Mouse (Mus musculus) adrenal gland, adult (tissue): ENCODE measurements at regions not wholly inside any gene's neighbourhood (a gene's known extent, or its start where the extent isn't known, plus 50 kb on each side); places are given as distances from the start of the nearest gene placed in this dataset.

Experiments
- DNase-seq, 2 experiments: peaks; one replicate each; pipeline ENCODE4 v3.0.0; 2022 to 2023; ENCODE audit warnings: low spot score in 1 of 2; ENCODE audit not compliant: inconsistent age in 2 of 2

- DNase-seq, result peak; percentile 66 to 87
Observed at GRCm38 (mm10) chr2:173930606-173931177, 145.4 kb upstream of the Stx16 start.

DNA sequence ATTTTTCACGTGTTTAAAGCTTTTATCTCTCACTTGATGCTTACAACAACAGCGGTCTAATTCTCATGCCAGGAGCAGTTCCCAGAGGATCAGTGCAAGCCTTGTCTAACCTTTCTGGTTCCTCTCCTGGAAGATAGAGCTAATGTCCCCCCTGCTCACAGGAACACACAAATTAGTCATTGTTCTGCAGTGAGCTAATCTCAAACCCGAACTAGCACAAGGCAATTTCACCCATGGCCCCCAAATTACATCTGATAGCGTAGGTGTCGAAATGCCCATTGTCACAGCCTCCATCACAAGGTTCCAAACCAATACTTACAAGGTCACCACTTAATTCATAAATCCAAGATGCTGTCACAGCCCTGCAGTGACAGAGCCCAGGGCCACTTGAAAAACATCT is 140.4 kb upstream of the Stx16 start:
- no peak for DNase-seq

DNA sequence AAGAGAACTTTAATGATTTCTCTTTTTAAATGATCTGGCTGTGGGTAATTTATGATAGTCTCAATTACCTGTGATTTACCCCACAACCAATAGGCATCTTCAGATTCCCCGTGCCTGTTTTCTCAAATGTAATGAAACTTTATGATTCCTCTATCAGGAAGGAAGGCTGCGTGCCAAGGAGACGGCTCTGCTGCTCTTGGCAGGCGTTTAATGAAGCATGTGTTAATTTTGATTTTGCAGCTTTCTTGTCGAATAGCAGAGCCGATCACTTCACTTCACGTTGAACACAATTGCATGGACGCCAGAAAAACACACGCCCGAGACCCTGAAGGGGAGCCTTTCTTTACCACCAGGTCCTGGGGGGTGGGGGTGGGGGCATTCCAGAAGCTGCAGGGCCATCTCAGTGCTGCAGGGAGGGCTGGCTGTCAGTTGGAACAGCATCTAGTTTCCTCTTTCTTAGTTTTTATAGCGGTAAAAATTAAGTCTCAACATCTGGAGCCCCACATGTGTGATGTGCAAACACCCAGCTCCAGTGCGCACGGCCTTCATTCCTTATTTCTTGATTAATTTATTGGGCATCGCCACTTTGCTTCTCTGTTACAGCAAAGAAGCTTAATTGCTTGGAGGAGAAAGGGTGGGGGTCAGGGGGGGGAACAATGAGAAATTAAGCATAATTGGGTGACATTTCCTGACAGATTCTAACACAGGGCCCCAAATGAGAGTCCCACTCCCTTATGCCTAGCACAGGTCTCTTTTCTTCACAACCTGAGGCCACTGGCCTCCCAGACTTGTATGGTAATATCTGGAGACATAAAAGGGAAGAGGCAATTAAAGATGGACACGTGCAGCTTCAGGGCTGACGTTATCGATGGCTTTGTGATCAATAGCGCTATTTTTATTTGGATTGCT is 138.3 kb upstream of the Stx16 start:
- no peak for DNase-seq

DNA sequence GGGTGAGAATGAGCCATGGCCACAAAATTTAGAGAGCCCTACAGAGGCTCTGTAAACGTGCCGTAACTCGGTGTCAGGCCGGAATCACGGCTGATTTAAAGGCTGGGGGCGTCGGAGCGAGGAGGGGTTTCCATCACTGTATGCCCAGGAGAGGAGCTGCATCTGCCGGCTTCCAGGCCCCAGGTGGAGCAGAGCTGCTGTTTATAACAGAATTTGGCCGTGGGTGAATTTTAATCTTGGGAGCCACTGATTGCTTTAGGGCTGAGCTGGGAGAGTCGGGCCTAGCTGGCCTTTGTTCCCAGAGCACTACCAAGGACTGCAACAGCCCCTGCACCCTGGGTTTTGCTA is 137.7 kb upstream of the Stx16 start:
- no peak for DNase-seq

DNA sequence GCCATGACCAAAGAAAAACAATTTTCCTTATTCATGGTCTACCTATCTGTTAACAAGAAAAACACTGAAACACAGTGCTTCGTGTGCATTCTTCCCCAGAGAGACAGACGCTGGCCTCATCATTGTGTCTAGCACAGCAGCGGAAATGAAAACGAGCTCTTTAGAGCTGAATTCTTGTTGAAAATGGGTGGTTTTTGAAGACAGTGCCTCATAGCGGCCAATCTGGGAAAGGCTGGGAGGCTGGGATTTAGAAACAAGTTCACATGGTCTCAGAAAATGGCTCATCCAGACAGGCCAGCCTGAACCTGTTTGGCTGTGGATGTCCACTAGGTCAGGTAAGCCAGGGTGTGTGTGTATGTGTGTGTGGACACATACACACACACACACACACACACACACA is 130.7 kb upstream of the Stx16 start:
- DNase-seq, result no peak

DNA sequence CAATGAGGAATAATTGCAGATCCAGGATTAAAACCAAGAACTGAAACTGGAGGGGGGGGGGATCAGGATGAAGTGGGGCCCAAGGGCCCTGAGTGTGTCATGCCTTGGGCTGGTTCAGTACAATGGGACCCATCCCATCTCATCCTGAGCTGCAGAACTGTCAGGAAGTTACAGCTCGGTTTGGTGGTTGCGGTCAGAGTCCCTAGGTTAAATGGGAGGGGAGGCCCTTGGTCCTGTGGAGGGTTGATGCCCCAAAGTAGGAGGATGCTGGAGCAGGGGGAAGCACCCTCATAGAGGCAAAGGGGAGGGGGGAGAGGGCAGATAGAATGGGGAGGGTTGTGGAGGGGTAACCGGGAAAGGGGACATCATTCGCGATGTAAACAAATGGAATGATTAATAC is 127.5 kb upstream of the Stx16 start:
- DNase-seq, result no peak

DNA sequence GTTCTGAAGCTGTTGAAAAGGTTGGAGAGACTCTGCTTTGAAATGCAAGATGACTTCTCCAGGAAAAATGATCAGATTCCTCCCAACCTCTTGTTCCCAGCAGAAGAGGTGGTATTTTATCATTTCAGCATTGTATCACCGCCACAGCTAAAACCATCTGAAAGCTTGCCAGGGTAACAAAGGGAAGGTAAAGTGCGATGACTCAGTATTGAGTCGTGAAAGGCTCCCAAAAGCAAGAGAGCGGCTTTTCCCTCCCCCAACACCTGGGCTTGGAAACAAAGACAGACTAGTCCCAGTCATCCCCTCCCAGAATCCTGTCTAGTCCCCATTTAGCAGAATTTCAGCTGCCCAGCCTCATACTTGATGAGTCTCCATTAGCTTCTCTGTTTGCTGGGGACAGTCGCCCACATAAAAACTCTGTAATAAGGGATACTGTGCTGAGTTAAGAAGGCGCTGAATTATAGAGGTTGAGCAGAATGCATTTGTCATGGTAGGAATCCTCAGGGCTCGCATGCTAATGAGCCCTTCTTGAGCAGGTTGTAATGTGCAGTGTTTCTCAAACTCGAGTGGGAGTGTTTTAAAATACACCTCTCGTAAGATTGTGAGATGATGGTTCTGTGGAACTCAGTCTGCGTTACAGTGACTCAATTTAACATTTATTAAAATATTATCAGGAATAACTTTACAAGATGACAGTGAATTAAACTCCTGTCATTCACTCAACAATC is 125.8 kb upstream of the Stx16 start:
- peak in 1 of 2 experiments; percentile 13 for DNase-seq

DNA sequence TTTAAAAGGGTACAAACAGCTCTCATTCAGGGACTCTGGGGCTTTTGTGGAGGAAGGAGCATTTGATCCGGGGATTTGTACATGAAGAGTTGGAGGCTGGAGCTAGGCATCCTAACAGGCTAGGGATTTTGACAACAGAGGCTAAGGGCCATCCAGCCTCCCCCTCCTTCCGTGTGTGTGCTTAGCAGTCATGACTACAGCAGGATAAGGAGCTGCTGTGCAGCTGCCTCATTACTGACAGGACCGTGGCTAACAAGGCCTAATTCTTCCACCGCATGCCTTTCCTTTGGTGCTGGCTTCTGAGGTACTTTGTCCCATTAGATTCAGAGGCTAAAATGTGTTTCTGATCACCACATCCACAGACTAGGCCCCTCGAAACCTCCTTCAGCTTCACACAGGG is 110.0 kb upstream of the Stx16 start:
- DNase-seq, result no peak

DNA sequence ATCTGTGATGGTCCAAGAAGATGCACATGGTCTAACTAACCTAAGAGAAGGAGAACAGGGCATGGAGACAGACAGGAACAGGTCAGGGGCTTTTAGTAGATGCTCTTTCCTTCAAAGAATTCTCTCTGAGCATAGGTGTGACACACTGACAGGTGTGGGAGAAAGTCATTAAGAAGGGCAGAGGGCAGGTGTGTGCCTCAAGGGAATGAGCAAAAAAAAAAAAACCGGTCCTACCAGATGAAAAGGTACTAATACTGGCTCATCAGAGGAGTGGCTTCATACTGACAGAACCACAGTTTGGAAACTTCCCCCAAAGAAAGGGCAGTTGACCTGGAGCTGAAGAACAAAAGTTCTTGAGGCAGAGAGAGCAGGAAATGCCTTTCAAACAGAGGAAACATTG is 105.3 kb upstream of the Stx16 start:
- no peak for DNase-seq

GRCm38 (mm10) chr2:173976314-173977053 is 99.6 kb upstream of the Stx16 start:
- no peak for DNase-seq

- DNase-seq, result no peak
Observed at GRCm38 (mm10) chr2:173977236-173978053, 98.7 kb upstream of the Stx16 start.

- DNase-seq, result no peak
Observed at GRCm38 (mm10) chr2:173978138-173978765, 97.9 kb upstream of the Stx16 start.

DNA sequence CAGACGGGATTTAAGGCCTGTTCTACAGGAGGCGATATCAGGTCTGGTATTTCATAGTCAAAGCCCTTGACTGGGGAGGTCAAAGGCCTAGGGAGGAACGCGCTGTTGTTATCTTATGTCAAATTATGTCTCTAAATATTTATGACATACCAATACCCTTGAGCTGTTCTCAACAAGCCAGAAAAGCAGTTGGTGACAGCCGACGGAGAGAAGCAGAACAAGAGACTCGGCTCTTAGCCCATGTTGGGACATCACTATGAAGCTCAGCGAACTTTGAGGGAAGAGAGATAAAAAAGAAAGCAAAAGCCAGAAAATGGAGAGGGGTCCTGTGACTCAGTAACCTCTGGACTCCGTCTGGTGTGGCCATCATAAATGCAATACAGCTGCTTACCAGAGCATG is 95.1 kb upstream of the Stx16 start:
- no peak for DNase-seq

GRCm38 (mm10) chr2:173987516-173987915 is 88.6 kb upstream of the Stx16 start:
- no peak for DNase-seq

- DNase-seq, result no peak
Observed at GRCm38 (mm10) chr2:173987921-173988320, 88.2 kb upstream of the Stx16 start.

GRCm38 (mm10) chr2:173988641-173989336 is 87.3 kb upstream of the Stx16 start:
- no peak for DNase-seq

DNA sequence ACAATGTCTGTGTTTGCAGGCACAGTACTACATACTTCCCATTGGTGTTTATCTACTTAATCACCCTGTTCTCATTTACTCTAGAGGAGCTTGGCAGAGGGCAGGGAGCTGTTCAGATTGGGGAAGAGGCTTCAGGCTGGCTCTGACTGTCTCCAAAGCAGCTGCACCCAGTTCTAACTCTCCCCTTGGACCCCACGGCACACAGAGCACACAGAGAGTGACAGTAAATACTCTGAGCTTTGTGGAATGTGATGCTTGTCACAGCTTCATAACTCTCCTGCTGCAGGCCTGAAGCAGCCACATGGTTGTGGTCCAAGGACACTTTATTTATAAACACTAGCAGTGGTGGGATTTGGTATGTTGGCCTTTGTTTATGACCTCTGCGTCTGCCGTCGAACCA is 85.4 kb upstream of the Stx16 start:
- no peak for DNase-seq

GRCm38 (mm10) chr2:173991447-173991846 is 84.7 kb upstream of the Stx16 start:
- DNase-seq, result no peak

DNA sequence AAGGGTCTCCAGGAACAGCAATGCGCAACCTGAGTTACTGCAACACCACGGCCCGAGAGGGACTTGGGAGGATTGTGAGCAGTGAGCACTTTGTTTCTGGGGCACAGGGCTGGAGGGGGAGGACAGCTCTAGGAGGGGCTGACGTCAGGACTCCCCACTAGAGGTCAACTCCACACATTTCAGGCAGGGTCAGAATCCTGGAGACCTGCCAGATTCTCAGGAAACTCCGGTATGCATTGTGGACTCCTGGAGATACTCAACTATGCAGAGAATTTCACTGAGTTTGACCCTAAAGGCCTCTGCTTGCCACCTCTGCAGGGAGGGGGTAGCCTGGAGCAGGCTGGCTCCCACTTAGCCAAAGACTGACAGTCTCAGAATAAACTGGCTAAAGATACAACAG is 84.1 kb upstream of the Stx16 start:
- no peak for DNase-seq
